Mouse (Mus musculus): ENCODE results near the gene Ryr1.

Ryr1 gene

GRCm38 (mm10) chr7:29032685-29033084 is 92.3 kb downstream of the Ryr1 start:
- no peak for DNase-seq (ENCODE audit: low spot score)

- DNase-seq (ENCODE audit: low spot score): no peak
These were observed 93.3 kb downstream of the Ryr1 start for GRCm38 (mm10) chr7:29031641-29032040.

- peak; percentile 83 for DNase-seq (ENCODE audit: low spot score)
These were observed 95.0 kb downstream of the Ryr1 start for GRCm38 (mm10) chr7:29029690-29030656.

- no peak for DNase-seq (ENCODE audit: low spot score)
These were observed 96.2 kb downstream of the Ryr1 start for GRCm38 (mm10) chr7:29028761-29029160.

GRCm38 (mm10) chr7:29026811-29027210 is 98.2 kb downstream of the Ryr1 start:
- no peak for DNase-seq (ENCODE audit: low spot score)

GRCm38 (mm10) chr7:29026195-29026594 is 98.8 kb downstream of the Ryr1 start:
- no peak for DNase-seq (ENCODE audit: low spot score)

GRCm38 (mm10) chr7:29025566-29025965 is 99.4 kb downstream of the Ryr1 start:
- no peak for DNase-seq (ENCODE audit: low spot score)

GRCm38 (mm10) chr7:29023514-29023913 is 101.5 kb downstream of the Ryr1 start:
- DNase-seq (ENCODE audit: low spot score): no peak

- DNase-seq (ENCODE audit: low spot score): no peak
These were observed 102.5 kb downstream of the Ryr1 start for GRCm38 (mm10) chr7:29022479-29022878.

- no peak for DNase-seq (ENCODE audit: low spot score)
These were observed 105.3 kb downstream of the Ryr1 start for GRCm38 (mm10) chr7:29019447-29020220.

- DNase-seq (ENCODE audit: low spot score): no peak
These were observed 107.8 kb downstream of the Ryr1 start for GRCm38 (mm10) chr7:29017222-29017621.

GRCm38 (mm10) chr7:29016440-29016839 is 108.5 kb downstream of the Ryr1 start:
- no peak for DNase-seq (ENCODE audit: low spot score)

- no peak for DNase-seq (ENCODE audit: low spot score)
These were observed 110.0 kb downstream of the Ryr1 start for GRCm38 (mm10) chr7:29014984-29015383.

- no peak for DNase-seq (ENCODE audit: low spot score)
These were observed 116.3 kb downstream of the Ryr1 start for GRCm38 (mm10) chr7:29008714-29009113.

GRCm38 (mm10) chr7:29008171-29008570 is 116.8 kb downstream of the Ryr1 start:
- DNase-seq (ENCODE audit: low spot score): no peak

- no peak for DNase-seq (ENCODE audit: low spot score)
These were observed 117.5 kb downstream of the Ryr1 start for GRCm38 (mm10) chr7:29007224-29008101.

- DNase-seq (ENCODE audit: low spot score): peak; percentile 82
These were observed 124.1 kb downstream of the Ryr1 start for GRCm38 (mm10) chr7:29000651-29001605.

GRCm38 (mm10) chr7:28993402-28993801 is 131.6 kb downstream of the Ryr1 start:
- no peak for DNase-seq (ENCODE audit: low spot score)

- DNase-seq (ENCODE audit: low spot score): no peak
These were observed 132.0 kb downstream of the Ryr1 start for GRCm38 (mm10) chr7:28992997-28993396.

GRCm38 (mm10) chr7:28991616-28992015 is 133.4 kb downstream of the Ryr1 start:
- DNase-seq (ENCODE audit: low spot score): no peak

Data from c-Kit-positive CD71-positive TER-119-positive erythroid progenitor cells, embryonic 14.5 days (primary cell).